Mouse (Mus musculus) midbrain, embryonic 11.5 days (tissue): ENCODE results near the gene Jak3. TPM values are rescaled to one million over a fixed set of nuclear protein-coding genes. Genes with fewer than 3 reads are reported as not detected.
A peak's percentile ranks its signal among the peaks of the same experiment; 100 is the strongest.
"Not testable (repeated sequence)": the region's sequence is repeated elsewhere in the genome, so short reads cannot be mapped to it uniquely, and the experiment has no call there.

Experiments used
- ATAC-seq: fragments of 200-750 bp; cut with Nextera tagmentation; 2 replicates; pipeline ENCODE4 v1.8.0; 2017; ENCODE audit warnings: moderate TSS enrichment, moderate library complexity; ENCODE audit not compliant: low FRiP score
- DNase-seq: peaks from one replicate; pipeline ENCODE4 v3.0.0; 2015; ENCODE audit warnings: low spot score; ENCODE audit errors: missing footprints
- H3K27ac ChIP-seq: fragments of 300-500 bp; sonication (generic); 2 replicates; pipeline ENCODE4 v1.5.1; 2014; ENCODE audit warnings: low read depth, low read length
- H3K27me3 ChIP-seq: fragments of 300-500 bp; sonication (generic); 2 replicates; pipeline ENCODE4 v1.6.1; 2014; ENCODE audit warnings: mild to moderate bottlenecking, low read length, moderate library complexity, mixed read lengths; ENCODE audit not compliant: control insufficient read depth, insufficient read depth
- H3K36me3 ChIP-seq: fragments of 300-500 bp; sonication (generic); 2 replicates; pipeline ENCODE4 v1.6.1; 2014; ENCODE audit warnings: mild to moderate bottlenecking, low read length, moderate library complexity, mixed read lengths; ENCODE audit not compliant: control insufficient read depth, insufficient read depth
- H3K4me1 ChIP-seq: fragments of 300-500 bp; sonication (generic); 2 replicates; pipeline ENCODE4 v1.6.1; 2014; ENCODE audit warnings: low read length; ENCODE audit not compliant: control insufficient read depth, insufficient read depth
- H3K4me2 ChIP-seq: fragments of 300-500 bp; sonication (generic); 2 replicates; pipeline ENCODE4 v1.6.1; 2014; ENCODE audit warnings: mild to moderate bottlenecking, moderate library complexity
- H3K4me3 ChIP-seq: fragments of 300-500 bp; sonication (generic); 2 replicates; pipeline ENCODE4 v1.5.1; 2014; ENCODE audit warnings: low read depth, low read length
- H3K9ac ChIP-seq: fragments of 300-500 bp; sonication (generic); 2 replicates; pipeline ENCODE4 v1.6.1; 2014; ENCODE audit warnings: low read length
- H3K9me3 ChIP-seq: fragments of 300-500 bp; sonication (generic); 2 replicates; pipeline ENCODE4 v1.6.1; 2016; ENCODE audit warnings: low read length; ENCODE audit not compliant: control insufficient read depth
- WGBS: fragments of 180-500 bp; shearing (Covaris S2); extraction: QIAGEN DNeasy Blood & Tissue Kit; methylation state at CpG from one replicate; pipeline ENCODE4 v1.1.7; 2014; 5-methylcytosine and 5-hydroxymethylcytosine counted together
- polyA plus RNA-seq: library from polyadenylated mRNA; unstranded; fragments of >200 nt; fragmentation: Nextera tagmentation; extraction: Ambion mirVana; gene quantifications from 2 replicates; pipeline ENCODE4 v1.2.1, GENCODE M21; 2014

The Jak3 gene
- polyA plus RNA-seq, 1 experiment from 2014 or later, result 1.7 TPM

DNA sequence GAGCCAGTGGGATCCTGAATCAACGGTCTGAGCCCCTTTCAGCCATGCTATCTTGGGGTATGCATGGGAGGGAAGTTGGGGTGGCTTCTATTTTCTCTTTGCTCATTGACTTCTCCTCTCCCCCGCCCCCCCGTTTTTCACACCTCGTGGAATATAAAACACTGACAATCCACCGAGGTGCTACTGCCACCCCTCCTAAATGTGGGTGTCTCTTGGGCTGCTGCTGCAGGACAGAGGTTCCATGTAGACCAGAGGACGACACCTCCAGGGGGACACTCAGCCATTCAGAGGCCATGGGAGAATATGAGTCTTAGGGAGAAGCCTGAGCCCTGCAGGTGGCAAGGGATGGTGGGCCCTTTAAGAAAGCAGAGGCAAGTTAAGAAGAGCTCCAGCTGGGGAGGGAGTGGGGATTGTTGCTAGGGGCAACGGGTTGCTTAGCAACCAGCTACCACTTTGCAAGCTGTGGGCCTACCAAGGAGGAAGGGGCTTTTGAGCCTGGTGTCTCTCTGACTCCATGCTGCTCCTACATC lies 43.9 kb downstream of the Jak3 start:
- WGBS, result 19% methylated on average over 7 of the region's 7 CpGs
- peak; percentile 85 for ATAC-seq
- no peaks in the 10 kb centered on the region for H3K36me3 ChIP-seq
- no peaks in the 10 kb centered on the region for H3K9me3 ChIP-seq
- no peak overlapping the region for H3K9ac ChIP-seq
- peaks cover 36% of the 10 kb centered on the region for H3K4me1 ChIP-seq
- DNase-seq, result peak; percentile 99
- H3K27me3 ChIP-seq, result no peaks in the 10 kb centered on the region
- no peak overlapping the region for H3K4me3 ChIP-seq
- peak overlapping the region; percentile 15; the same call in 1 of the 2 replicates for H3K4me2 ChIP-seq
- peak overlapping the region; percentile 52; the same call in 1 of the 2 replicates for H3K27ac ChIP-seq

DNA sequence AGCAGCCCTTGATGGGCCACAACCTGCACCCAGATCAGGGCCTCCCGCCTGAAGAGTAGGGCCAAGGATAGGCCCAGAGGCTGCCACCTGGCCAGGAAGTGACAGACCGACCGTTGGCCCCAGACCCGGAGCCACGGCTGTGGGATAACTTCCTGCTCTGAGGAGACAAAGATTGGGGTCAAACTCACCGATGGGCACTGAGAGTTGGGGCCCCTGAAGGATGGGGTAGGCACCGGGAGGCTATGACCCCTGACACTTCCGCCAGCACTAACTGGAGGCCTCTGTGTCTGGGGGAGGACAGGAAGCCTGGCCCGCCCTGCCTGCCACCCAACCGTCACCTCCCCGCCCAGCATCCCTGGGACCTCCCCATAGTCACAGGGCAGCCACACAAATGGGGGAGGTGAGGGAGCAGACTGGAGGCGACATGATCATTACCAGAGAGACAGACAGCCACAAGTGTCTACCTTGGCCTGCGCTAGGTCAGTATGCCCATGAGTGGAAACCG lies 47.0 kb downstream of the Jak3 start:
- ATAC-seq (no peak), DNase-seq (no peak)
- H3K9me3 ChIP-seq, result no peaks in the 10 kb centered on the region
- H3K4me1 ChIP-seq, result peaks cover 39% of the 10 kb centered on the region
- no peaks in the 10 kb centered on the region for H3K36me3 ChIP-seq
- WGBS, result 74% methylated on average over 14 of the region's 14 CpGs
- no peak overlapping the region for H3K27ac ChIP-seq
- no peak overlapping the region for H3K9ac ChIP-seq
- H3K4me3 ChIP-seq, result no peak overlapping the region
- H3K27me3 ChIP-seq, result peaks cover 3% of the 10 kb centered on the region; the same call in 1 of the 2 replicates
- H3K4me2 ChIP-seq, result no peak overlapping the region

DNA sequence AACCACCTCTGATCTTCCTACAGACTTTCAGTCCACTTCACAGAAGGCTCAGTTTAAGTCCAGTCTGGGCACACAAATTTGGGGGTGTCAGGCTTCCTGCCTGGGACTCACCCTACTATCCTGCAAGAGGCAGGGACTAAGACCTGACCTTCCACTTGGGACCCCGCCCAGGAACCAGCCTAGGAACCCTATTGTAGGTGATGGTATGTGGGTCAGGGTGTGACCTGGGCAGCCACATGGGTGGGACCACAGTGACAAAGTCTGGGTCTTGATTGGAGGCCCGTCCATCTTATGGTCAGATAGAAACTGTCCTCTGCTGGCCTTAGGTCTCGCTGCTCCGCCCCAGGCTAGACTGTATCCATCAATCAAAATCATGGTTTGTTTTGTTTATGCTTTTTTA lies 48.3 kb downstream of the Jak3 start:
- no peaks in the 10 kb centered on the region for H3K9me3 ChIP-seq
- H3K27ac ChIP-seq, result no peak overlapping the region
- H3K27me3 ChIP-seq, result peaks cover 3% of the 10 kb centered on the region; the same call in 1 of the 2 replicates
- no peak overlapping the region for H3K4me3 ChIP-seq
- no peak for DNase-seq
- peaks cover 41% of the 10 kb centered on the region for H3K4me1 ChIP-seq
- H3K4me2 ChIP-seq, result peak overlapping the region; percentile 6; the same call in 1 of the 2 replicates
- no peaks in the 10 kb centered on the region for H3K36me3 ChIP-seq
- no peak overlapping the region for H3K9ac ChIP-seq
- 74% methylated on average over 4 of the region's 4 CpGs for WGBS
- no peak for ATAC-seq

DNA sequence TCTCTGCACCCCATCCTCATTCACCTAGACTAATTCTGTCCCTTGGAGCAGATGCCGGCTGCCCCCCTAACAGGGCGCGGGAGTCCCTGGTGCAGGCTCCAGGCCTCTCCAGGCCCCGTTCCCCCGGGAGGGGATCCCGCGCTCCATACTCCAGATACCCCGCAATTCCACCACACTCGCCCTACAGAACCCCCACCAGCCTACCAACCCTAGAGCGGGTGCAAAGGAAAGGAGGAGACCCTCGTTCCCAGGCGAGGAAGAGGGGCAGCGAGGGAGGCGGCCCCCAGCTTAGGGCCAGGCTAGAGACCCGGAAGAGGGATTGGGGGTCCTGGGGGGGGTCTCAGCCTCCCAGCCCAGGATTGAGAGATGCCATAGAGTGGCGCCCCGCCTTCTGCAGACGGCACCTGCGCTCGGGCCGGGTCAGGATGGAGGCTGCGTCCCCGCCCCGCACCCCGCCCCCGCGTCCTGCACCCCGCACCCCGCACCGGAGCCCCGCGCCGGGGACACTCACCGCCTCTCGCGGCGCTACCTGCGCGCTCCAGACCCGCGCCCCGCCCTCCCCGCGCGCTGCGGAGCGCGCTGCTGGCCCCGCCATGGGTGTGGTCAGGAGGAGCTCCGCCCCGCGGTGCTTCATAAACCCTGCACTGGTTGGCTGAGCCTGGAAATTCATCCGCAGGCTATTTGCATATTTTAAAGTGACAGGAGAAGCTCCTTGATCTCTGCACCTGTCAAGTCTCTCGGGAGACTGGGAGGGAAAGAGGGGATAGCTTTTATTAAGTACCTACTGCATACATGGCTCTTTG lies 49.2 kb downstream of the Jak3 start, which contains the start of gene Fcho1:
Fcho1 (minus strand) TSS at position 595 of the 803 bp plus-strand sequence.
- Histone ChIP-seq H3K4me2 (peak within 1 kb of the TSS; percentile 72), H3K27ac (no peak within 1 kb of the TSS), H3K4me1 (peaks cover 32% of the 10 kb centered on the region), H3K36me3 (no peaks in the 10 kb centered on the region), H3K4me3 (peak within 1 kb of the TSS; percentile 70), H3K9me3 (no peaks in the 10 kb centered on the region), H3K27me3 (peaks cover 3% of the 10 kb centered on the region; the same call in 1 of the 2 replicates), H3K9ac (peak within 1 kb of the TSS; percentile 64)
- DNase-seq (peak; percentile 97), ATAC-seq (peak; percentile 84)
- WGBS, result under 1% methylated on average over 45 of the region's 54 CpGs

DNA sequence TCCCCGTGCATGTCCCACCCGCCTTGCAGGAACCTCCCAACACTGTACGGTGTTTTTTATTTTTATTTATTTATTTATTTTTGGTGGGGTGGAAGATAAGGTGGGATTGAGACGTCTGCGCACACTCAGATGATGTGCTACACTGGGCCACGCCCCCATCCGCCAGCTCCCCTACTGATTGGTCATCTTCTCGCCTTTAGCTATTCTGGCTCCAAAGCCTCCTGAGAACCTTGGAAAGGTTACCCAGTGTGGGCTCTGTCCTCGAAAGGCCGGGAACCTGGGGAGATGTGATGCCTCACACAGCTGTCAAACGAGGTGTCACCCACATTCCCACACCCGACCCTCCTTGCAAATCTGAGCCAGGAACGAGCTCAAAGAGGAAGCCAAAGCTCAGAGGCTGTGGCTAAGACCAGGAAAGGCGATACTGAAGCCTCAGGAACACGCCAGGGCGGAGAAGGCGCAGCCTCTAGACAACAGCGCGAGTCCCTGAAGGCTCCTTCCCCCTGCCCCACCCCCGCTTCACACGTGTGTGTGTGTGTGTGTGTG lies 52.2 kb downstream of the Jak3 start:
- H3K27me3 ChIP-seq, result peaks cover 3% of the 10 kb centered on the region; the same call in 1 of the 2 replicates

DNA sequence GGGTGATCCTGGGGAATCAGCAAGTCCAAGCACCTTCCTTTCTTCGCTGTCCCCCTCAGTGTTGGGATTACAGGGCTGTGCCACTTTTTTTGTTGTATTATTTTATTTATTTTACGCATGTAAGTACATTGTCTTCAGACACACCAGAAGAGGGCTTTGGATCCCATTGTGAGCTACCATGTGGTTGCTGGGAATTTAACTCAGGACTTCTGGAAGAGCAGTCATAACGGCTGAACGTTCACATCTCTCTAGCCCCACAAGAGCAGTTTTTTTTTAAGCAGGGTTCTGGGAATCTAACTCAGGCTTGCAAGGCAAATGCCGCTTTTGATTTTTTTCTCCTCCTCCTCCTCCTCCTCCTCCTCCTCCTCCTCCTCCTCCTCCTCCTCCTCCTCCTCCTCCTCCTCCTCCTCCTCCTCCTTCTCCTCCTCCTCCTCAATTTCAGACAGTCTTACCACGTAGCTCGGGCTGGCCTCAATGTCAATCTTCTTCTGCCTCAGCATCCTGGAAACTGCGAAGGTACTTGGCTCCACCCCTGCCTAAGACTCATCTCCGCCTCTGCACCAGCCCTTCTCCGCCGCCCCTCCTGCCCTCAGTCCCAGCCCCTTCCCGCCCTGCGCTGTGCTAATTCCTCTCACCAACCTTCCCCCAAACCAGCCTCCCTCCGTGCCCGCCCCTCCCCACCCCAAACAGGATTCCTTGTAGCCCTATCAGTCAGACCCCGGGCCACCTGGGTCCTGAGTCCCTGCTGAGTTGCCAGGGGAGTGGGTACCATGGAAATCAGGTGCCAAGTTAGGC lies 52.9 kb downstream of the Jak3 start:
- Histone ChIP-seq H3K9ac (peak overlapping the region; percentile 36; the same call in 1 of the 2 replicates), H3K9me3 (no peaks in the 10 kb centered on the region), H3K4me3 (peak overlapping the region; percentile 24), H3K27ac (no peak overlapping the region), H3K36me3 (no peaks in the 10 kb centered on the region), H3K4me2 (peak overlapping the region; percentile 52), H3K4me1 (peaks cover 14% of the 10 kb centered on the region), H3K27me3 (peaks cover 3% of the 10 kb centered on the region; the same call in 1 of the 2 replicates)
- DNase-seq (peak; percentile 85), ATAC-seq (peak; percentile 34)
- WGBS, result 7% methylated on average over 11 of the region's 16 CpGs

More for the DNA sequence above, 52.2 kb downstream of the Jak3 start:
- peak overlapping the region; percentile 52 for H3K4me2 ChIP-seq
- H3K36me3 ChIP-seq, result no peaks in the 10 kb centered on the region
- H3K27ac ChIP-seq, result no peak overlapping the region
- ATAC-seq, result peak; percentile 57
- H3K4me3 ChIP-seq, result peak overlapping the region; percentile 24
- 4% methylated on average over 19 of the region's 21 CpGs for WGBS
- H3K9me3 ChIP-seq, result no peaks in the 10 kb centered on the region
- peak; percentile 94 for DNase-seq
- H3K9ac ChIP-seq, result peak overlapping the region; percentile 36; the same call in 1 of the 2 replicates
- peaks cover 14% of the 10 kb centered on the region for H3K4me1 ChIP-seq

DNA sequence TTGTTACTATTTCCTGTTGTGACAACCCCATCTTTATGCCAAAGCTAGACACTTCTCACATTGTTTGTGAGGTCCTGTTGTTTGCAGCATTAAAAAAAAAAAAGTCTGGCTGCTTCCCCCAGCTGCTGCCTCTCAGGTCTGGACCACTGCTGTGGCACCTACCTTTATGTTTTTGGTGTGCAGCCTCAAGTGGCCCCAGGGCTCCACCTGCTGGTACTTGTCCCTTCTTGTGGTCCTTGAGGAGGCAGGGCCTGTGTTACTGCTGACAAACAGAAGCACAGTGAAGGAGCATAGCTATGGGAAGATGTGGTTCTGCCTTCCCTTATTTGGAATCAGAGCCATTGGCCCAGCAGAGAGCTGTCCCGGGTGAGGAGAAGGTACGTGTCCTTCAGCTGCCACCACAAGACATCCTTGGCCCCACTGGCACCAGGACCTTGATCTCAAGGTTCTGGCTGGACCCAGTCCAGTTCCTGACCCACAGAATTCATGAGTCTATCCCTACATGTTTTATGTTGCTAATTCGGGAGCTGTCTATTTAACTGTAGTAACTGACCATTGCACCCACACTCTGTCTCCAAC lies 55.6 kb downstream of the Jak3 start:
- DNase-seq, result peak; percentile 82
- WGBS, result 53% methylated on average over 3 of the region's 3 CpGs
- H3K4me1 ChIP-seq, result peaks cover 10% of the 10 kb centered on the region

DNA sequence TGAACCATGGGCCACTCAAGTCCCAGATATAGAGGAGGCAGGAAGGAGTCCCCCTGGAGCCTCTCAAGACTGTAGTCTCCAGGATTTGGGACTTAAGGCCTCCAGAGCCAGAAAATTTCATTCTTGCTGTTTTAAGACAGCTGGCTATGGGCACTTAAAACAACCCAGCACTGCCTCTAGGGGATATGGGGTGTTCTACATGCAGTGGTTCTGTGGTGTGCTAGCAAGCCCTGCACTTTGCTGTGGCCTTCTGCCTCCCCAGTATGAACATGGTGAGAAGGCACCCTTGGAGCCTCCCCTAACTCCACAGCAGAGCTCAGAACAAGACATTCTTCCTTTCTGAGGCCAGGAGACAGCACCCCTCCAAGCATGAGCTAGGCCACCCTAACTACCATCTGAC lies 62.2 kb downstream of the Jak3 start:
- H3K4me2 ChIP-seq, DNase-seq, H3K9me3 ChIP-seq, H3K4me3 ChIP-seq, H3K27ac ChIP-seq, H3K36me3 ChIP-seq, ATAC-seq, H3K4me1 ChIP-seq, H3K27me3 ChIP-seq, H3K9ac ChIP-seq: not testable (repeated sequence)

More for the DNA sequence above, 55.6 kb downstream of the Jak3 start:
- no peak overlapping the region for H3K4me3 ChIP-seq
- H3K27me3 ChIP-seq, result no peaks in the 10 kb centered on the region
- no peak overlapping the region for H3K4me2 ChIP-seq
- no peak for ATAC-seq
- H3K36me3 ChIP-seq, result no peaks in the 10 kb centered on the region
- no peak overlapping the region for H3K9ac ChIP-seq
- H3K9me3 ChIP-seq, result no peaks in the 10 kb centered on the region
- no peak overlapping the region for H3K27ac ChIP-seq
